Mouse (Mus musculus) layer of hippocampus, adult 9-11 months (tissue): ENCODE measurements around the gene Marveld1.

ENCODE experiments used
- DNase-seq: peaks from one replicate; pipeline ENCODE4 v3.0.0; 2022

The Marveld1 gene

GRCm38 (mm10) chr19:42141998-42142397, 5.2 kb upstream of the Marveld1 start:
- DNase-seq = no peak

GRCm38 (mm10) chr19:42142757-42143156, 4.4 kb upstream of the Marveld1 start:
- no peak for DNase-seq

GRCm38 (mm10) chr19:42144067-42144466, 3.1 kb upstream of the Marveld1 start:
- no peak for DNase-seq

GRCm38 (mm10) chr19:42144541-42145167, 2.5 kb upstream of the Marveld1 start:
- DNase-seq = peak; percentile 80

- no peak for DNase-seq
Observed at GRCm38 (mm10) chr19:42145210-42145609, 2.0 kb upstream of the Marveld1 start.

- no peak for DNase-seq
Observed at GRCm38 (mm10) chr19:42145731-42146130, 1.5 kb upstream of the Marveld1 start.

GRCm38 (mm10) chr19:42146276-42147010, 757 bp upstream of the Marveld1 start:
- DNase-seq = no peak

- no peak for DNase-seq
Observed at GRCm38 (mm10) chr19:42147769-42148568, 769 bp downstream of the Marveld1 start.

GRCm38 (mm10) chr19:42148569-42148860, 1.3 kb downstream of the Marveld1 start:
- no peak for DNase-seq

- DNase-seq = peak; percentile 83
Observed at GRCm38 (mm10) chr19:42151990-42152389, 4.8 kb downstream of the Marveld1 start.

GRCm38 (mm10) chr19:42157493-42158237, 10.5 kb downstream of the Marveld1 start:
- DNase-seq = no peak

GRCm38 (mm10) chr19:42158246-42159017, 11.2 kb downstream of the Marveld1 start:
- DNase-seq = no peak

GRCm38 (mm10) chr19:42163764-42164163, 16.6 kb downstream of the Marveld1 start, which contains the start of gene Zfyve27:
Zfyve27 (plus strand) TSS chr19:42163951.
- DNase-seq = no peak

- DNase-seq = no peak
Observed at GRCm38 (mm10) chr19:42164188-42164587, 17.0 kb downstream of the Marveld1 start.

GRCm38 (mm10) chr19:42166130-42166529, 18.9 kb downstream of the Marveld1 start:
- peak; percentile 64 for DNase-seq

GRCm38 (mm10) chr19:42166766-42167165, 19.6 kb downstream of the Marveld1 start:
- no peak for DNase-seq

- DNase-seq = no peak
Observed at GRCm38 (mm10) chr19:42167489-42167888, 20.3 kb downstream of the Marveld1 start.

- no peak for DNase-seq
Observed at GRCm38 (mm10) chr19:42169322-42169975, 22.2 kb downstream of the Marveld1 start.

GRCm38 (mm10) chr19:42170025-42170969, 23.1 kb downstream of the Marveld1 start:
- DNase-seq = peak; percentile 96

GRCm38 (mm10) chr19:42176841-42177240, 29.6 kb downstream of the Marveld1 start:
- no peak for DNase-seq
